Mouse (Mus musculus): ENCODE results near the gene Tnnt2.

Gene Tnnt2

DNA sequence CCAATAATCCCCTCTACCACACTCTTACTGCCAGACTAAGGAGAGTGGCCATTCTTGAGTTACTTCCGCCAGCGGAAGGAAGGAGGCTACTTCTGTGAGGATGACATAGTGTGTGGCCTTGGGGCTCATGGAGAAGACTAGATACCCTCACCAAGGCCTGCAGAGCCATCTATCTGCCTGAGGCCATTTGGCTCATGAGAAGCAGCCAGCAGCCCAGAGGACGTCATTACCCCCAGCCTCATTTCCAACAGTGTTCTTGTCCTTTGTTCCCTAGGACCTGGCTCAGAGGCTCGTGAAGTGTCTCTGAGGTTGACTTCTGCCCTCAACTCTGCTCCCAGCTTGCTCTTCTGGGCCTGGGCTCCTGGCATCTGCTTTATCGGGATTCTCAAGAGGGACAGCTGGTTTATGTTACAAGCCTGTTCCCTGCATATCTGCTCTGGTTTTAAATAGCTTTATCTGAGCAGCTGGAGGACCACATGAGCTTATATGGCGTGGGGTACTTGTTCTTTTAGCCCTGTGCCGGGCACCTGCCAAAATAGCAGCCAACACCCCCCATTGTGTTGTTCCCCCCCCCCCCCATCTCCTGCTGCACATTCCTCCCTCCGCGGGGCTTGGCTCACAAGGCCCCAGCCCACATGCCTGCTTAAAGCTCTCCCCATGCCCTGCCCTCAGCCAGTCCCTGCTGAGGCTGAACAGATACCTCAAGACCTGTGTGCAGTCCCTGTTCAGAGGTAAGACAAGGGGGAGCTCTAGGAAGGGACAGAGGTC is at the start of gene Tnnt2:
TSS of gene Tnnt2 (plus strand) at position 639 of the 768 bp plus-strand sequence.
- DNase-seq (ENCODE audit: low read depth, low spot score): no peak

DNA sequence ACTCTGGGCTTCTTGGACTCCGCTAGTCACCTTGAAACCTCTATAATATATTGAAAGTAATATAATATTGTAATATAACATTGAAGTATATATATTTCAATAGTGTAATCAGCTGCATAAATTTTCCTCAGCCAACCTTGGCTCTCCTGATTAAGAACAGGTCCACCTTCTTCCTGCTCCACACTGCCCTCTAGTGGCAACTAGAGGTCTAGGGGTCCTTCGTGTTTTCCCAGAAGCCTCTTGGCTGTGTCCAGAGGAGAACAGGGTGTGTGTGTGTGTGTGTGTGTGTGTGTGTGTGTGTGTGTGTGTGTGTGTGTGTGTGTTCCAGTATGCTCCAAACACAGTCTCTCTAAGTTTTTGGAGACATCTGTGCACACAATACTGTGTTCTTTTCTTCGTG is 48.4 kb upstream of the Tnnt2 start:
- no peak for DNase-seq (ENCODE audit: low read depth, low spot score)

DNA sequence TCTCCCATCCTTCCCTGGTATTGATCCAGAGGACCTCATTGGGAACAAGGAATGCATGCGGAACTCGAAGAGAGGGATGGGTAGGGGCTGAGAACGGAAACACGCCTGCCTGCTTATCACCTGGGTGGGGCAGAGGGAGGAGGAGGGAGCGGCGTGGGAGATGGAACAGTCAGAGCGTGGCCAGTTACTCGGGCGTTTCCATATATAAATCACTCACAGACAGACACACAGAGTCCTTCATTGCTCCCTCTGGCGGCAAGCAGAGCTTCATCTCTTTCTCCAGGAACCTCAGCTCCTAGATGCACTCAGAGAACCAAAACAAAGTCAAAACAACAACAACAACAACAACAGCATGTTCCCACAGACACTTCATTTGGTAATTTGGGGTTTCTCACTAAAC is 47.4 kb upstream of the Tnnt2 start:
- no peak for DNase-seq (ENCODE audit: low read depth, low spot score)

DNA sequence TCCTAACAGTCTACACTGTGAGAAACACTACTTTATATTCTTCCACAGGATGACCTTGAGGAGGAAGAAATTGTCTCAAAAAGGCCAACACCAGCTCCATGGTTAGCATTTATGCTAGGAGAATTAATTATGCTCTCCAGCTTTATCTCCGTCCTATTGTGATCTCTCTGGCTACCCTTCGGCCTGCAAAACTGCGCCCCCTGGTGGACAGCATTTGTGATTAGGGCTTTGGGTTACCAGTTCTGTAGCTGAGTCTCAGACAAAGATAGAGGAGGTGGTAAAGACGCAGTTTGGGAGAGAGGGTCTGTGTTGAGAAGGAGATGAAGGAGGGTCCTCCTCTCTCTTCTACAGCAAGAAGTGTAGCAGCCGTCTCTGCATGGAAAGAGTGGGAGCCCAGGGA is 46.3 kb upstream of the Tnnt2 start:
- DNase-seq (ENCODE audit: low read depth, low spot score): no peak

DNA sequence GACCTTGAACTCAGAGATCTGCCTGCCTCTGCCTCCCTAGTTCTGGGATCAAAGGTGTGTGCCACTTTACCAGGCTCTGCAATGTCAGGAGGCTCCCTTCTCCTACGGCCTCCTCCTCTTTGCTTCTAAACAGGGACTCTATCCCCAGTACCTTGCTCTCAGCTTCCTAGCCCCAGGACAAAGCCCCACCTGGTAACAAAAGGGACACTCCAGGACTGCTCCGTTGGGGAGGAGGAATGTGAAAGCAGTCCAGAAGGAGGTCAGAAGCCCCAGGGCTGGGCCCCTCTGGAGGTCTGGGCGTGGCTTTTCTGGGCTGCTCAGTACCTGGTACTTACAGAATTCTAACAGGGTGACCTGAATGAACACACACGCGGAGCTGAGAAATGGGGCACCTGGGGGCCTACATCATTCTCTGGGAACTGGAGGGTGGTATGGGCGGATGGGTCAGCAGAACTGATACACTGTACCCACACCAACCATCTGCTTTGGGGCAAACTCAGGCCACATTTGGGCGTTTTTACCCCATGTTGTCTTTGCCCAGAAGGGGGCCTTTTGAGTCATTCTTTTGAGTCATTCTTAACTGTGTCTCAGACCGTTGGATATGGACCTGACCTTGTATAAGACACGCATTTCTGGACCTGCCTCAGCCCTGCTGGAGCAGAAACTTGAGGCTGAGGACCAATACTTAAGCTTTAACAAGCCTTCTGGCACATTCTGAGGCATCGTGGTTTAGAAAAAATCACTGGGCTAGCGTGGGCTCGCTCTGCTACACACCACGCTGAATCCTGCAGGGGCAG is 43.8 kb upstream of the Tnnt2 start:
- no peak for DNase-seq (ENCODE audit: low read depth, low spot score)

DNA sequence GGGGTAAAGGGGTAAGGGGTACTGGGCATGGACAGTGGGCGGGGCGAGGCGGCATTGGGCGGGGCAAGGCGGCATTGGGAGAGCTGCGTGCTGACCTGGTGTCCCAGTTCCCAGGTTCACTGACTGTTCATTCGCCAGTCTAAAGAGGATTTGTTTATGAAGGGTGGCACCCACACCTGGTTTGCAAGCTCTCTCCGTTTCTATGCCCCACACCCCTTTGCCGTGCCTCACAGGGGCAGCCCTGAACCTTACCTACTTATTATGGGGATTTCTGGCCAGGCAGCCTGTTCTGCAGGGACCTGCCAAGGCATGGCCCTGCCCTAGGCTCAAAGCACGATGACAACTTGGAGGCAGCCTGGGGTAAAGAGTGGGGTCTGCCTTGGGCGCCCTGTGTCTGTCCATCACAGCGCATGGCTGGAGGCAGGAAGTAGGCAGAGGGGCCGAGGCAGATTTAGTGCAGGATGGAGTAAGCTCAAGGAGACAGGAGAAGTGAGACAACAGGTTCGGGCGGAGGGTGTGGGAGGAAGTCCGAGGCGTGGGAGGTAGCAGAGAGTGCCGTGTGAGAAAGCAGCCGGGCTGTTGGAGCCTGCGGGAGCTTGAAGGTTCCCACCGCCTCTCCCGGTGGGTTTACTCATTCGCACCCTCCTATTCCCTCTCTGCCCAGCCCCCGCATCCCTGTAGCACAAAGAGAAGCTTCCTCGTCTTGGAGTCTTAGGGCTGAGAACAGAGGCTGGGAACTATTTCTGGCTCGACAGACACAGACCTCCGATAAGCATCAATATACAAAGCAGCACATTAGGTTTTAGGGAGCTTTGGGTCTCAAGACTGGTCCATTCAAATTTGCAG is 42.6 kb upstream of the Tnnt2 start:
- peak; percentile 76 for DNase-seq (ENCODE audit: low read depth, low spot score)

DNA sequence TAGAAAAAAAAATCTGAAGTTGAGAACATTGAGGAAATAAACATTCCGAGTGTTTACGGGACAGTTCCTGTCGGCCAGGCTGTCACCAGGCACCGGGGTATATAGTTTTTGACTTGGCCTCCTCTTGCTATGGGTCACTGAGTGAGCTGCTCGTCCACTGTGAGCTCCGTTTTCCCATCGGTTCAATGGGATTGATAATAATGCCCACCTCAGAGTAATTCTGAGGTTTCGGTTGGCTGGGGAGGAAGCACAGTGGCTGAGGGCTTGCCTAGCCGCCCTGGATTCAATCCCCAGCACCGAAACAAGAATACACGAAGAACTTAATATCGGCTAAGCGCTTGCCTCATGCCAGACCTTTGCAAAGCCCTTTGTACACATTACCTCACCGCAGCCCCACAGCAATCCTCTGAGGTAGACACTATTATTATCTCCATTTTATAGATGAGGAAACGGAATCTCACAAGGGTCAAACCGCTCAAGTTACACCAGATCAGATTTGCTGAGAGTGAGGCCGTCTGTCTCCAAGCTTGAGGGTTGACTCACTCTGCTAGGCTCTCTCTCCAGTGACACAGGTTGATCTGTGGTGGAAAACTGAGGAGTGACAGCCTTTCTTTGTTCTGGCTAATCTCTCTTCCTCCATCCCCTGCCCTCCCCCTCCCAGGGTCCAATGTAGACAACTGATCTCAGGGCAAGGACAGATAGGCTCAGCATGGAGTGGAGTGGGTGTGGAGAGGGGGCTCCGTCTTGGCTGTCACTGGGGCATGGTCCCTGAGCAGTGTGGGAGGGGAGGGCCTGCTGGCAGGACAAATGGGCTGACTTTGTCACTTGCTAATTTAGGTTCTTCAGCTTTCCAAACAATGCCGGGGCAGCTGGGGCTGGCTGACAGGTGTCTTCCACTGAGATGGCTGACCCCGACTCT is 41.7 kb upstream of the Tnnt2 start:
- DNase-seq (ENCODE audit: low read depth, low spot score): no peak

DNA sequence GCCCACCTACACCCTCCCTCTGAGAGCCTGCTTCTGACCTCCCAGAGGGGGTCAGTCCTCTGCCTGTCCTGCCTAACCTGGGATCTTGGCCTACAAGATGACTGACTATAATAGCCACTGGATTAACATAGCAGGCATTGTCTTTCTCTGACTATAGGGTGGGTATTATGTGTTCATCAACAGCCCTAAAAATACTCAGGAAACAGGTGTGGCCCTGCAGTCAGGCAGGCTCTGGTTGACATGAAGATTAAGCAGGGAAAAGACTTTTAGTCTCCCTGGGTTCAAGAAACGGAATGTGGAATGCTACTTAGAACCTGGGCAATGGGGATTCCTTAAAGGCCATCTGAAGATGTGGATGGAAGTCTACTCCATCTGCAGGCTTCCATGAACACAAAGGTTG is 37.7 kb upstream of the Tnnt2 start:
- no peak for DNase-seq (ENCODE audit: low read depth, low spot score)

DNA sequence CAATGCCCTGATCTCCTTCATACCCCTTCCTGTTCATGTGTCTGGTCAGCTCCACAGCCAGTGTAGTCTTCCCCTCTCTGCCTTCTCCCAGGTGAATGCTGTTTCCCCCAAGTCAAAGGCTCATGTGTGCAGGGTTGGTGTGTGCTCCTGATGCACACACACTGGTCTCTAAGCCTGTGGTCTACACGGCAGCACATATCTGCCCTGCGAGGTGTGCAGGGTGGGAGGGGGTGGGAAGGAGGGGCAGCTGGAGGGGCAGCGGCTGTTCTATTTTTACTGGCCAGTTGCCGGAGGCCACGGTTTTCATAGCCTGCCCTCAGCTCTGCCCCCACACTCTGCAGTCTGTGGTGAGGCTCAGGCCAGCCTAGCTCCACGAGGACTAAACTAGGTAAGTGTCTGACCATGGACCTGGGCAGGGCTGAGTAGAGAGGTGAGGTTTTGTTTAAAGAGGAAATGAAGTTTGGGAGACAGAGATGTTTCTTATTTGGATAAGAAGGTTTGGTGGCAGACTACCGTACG is 37.0 kb upstream of the Tnnt2 start:
- no peak for DNase-seq (ENCODE audit: low read depth, low spot score)

DNA sequence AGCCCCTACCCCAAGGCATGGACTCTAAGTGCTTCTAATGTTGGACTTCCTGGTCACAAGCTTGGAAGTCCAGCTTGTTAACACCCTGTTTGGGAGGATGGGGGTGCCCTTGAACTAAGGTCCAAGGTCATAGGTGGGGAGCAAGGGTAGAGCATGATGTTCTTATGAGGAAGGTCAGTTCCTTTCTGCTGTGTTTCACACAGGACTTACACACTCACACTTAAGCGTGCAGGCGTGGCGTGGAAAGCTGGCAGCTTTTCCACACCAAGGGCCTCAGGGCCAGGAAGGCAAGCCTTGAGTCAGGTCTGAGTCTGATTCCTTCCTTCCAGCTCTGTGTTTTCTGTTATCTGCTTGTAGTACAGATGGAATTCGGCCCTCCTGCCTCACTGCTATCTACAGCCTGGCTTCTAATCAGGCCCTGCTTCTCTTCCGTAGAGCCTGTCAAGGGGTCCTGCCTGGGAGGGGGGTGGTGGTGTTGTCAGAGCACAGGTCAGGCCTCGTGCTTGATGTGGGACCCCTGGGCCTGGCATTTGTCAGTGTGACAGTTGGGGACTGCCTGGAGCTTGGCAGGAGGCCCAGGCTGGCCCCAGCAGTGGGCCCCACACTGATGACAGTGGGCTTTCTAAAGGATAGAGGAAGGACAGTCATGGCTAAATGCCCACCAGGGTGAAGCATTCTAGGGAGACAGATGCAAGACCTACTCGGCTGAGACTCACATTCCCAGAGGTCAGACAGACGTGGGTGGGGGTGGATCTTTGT is 35.8 kb upstream of the Tnnt2 start:
- DNase-seq (ENCODE audit: low read depth, low spot score): no peak

DNA sequence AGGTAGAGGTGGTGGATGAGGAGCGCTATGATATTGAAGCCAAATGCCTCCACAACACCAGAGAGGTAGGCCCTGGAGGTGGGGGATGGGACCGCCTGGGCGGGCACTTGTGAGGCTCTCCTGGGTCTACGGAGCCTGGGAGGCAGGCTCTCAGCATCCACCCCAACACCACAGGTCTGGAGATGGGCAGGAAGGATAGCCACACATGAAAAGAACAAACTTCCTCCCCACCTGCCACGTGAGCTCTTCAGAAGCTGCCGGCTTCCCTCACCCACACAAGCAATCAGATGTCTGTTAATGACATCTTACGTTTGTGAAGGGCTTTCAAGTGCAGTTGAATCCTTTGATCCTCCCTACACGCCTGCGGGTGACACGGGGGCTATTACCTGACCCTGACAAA is 28.6 kb upstream of the Tnnt2 start:
- DNase-seq (ENCODE audit: low read depth, low spot score): no peak

DNA sequence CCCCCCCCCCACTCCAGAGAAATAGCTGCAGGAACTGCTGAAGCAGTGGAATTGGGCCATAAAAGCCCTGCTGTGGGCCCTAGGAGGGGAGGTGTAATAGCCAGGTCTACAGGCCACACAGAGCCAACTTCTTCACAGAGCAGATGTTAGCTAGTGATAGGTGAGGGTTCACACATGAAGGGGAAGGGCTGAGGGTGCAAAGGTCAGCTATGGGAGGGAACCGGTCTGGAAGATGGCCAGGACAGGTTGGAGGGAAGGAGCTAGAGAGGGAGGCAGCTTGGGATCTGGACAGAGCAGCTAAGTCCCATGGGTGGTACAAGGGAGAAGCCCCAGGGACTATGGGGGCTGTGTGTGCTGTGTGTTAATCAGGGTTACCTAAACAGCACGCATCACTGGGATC is 26.0 kb upstream of the Tnnt2 start:
- no peak for DNase-seq (ENCODE audit: low read depth, low spot score)

DNA sequence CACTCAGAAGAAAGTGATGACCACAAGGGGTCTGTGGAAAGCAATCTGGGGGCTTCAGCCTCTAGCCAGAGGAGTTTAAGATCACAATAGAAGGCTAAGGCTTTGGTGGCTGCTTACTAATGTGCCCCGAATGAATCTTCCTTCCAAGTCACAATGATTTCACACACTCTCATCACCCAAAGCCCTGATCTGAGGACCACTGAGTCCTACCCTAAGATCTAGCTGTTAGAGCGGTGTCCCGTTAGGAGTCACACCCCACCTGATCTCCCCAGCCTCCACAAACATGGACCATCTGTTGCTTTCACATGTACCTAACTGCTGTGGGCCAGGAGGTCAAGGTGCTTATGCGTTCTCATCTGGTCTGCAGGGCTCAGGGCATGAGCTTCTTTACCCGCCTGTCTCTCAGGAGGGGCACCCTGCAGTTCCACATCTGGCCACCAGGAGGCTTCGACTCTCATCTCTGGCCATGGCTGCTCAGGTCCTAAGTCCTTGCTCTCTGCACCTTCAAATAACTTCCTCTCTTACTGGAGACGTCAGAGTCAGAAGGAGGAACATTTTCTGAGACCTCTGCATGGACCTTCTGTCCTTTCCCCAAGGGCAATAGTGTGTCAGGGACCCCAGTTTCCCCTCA is 25.0 kb upstream of the Tnnt2 start:
- no peak for DNase-seq (ENCODE audit: low read depth, low spot score)

DNA sequence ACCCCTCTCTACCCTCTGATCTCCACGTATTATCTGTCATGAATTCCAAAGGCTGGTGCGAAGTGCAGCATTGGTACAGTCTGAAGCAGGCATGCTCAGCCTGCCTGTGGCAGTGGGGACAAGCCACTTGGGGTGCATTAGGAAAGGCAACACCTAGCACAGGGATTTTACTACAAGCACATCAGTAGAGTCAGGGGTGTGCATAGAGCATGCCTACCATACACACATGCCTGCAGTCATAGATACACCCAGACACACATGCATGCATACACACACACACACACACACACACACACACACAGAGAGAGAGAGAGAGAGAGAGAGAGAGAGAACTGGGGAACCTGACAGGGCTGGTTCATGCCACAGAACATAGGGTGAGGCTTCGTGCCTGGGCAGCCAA is 23.9 kb upstream of the Tnnt2 start:
- no peak for DNase-seq (ENCODE audit: low read depth, low spot score)

DNA sequence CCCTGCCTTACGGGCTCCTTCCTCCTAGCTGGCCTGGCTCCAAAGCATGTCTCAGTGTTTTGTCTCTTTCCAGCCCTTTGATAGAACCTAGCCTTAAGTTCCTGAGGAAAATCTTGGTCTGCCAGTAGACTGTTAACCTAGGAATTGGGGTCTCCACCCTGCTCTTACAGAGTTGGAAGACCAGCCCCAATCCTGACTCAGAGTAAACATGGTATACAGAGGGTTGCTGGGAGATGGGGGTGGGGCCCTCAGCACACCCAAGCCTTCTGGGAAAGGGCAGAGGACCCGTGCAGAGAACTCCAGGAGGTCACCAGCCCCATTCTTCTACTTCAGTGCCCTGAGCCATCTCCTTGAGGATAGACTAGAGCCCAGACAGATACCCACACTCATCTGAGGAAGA is 23.5 kb upstream of the Tnnt2 start:
- DNase-seq (ENCODE audit: low read depth, low spot score): no peak

DNA sequence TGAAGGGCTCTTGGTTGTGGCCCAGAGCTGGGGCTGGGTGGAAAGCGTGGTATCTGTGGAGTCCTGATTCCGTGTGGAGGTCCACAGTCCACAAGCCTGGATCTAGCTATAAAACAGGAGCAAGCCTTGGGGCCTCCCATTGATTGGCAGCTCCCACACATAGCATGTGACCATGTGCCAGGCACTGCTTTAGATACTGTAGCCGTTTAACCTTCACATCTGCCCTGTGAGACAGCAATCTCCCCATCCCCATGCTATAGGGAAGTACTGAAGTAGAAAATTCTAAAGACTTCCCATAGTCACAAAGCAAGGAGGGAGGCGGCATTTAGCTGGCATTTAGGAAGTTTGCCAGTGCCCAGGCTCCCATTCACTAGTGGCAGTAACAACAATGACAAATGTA is 23.1 kb upstream of the Tnnt2 start:
- DNase-seq (ENCODE audit: low read depth, low spot score): no peak

DNA sequence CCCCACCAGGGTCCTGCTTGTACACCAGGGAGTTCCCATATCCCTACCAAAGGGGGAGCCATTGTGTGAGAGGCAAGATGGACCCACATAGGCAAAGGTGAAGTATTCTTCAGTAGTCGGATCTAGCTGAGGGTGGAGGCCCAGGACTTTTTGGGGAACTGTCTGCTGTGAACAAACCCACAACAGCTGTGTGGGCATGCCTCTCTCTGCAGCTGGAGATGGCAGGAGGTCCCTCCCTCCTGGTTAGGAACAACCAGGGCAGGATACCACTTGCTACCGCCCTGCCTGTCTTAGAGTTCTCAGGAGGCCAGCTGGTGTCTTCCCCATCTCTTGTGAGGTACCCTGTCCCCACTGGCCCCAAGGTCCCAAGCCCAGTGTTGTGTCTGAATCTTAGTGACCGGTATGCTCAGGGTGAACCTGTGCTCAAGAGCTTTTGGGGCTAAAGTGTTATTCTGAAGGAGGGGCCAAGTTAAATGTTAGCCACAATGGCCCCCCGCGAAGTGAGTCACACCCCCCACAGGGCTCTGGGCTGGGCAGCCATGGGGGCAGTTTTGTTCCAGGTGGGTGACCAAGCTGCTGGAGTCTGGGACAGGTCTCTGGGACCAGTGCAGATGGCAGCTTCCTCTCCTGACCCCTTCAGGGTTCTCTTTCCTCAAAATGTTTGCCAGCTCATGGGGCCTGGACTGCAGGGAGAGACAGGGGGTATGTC is 22.3 kb upstream of the Tnnt2 start:
- no peak for DNase-seq (ENCODE audit: low read depth, low spot score)

DNA sequence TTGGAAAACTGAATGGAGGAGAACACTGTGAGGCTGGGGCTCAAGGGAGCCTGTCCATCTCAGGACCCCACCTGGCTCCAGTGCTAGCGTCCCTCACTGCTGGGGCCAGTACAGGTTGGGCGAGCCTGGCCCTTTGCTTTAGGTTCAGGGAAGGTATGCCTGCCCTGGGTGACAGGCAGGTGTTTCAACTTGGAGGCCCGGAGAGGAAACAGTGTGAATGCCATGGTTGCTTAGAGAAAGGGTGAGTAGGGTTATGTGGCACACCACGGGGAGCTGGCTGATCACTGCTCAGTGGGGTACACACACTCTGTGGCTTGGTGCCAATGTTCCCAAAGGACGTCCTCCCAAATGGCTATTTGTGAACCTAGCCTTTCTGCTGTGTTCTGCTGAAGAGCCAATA is 21.6 kb upstream of the Tnnt2 start:
- DNase-seq (ENCODE audit: low read depth, low spot score): no peak

DNA sequence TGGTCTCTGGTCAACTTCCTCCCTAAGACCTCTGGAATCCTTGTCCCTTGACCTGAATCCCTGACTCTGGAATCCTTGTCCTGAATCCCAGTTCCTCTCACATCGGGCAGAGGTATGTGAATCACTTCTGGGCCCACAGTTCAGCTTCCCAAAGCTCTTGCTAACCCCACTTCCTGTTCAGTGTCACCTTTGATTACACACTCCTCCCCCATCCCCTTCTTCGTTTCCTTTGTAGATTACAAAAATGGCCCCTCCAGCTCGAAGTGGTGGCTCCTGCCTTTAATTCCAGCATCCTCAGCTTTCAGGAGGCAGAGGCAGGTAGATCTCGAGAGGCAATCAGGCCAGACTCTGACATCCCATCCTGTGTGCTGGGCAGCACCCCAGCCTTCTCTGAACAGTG is 18.6 kb upstream of the Tnnt2 start:
- DNase-seq (ENCODE audit: low read depth, low spot score): no peak

All from telencephalon, adult 2 months (tissue).